Mouse (Mus musculus): ENCODE results near the gene Gm2663. TPM values are rescaled to one million over a fixed set of nuclear protein-coding genes. Genes with fewer than 3 reads are reported as not detected.
"Not testable (repeated sequence)": the region's sequence is repeated elsewhere in the genome, so short reads cannot be mapped to it uniquely, and the experiment has no call there.

Gm2663 gene
- polyA plus RNA-seq, 1 experiment from 2014 or later = not detected

DNA sequence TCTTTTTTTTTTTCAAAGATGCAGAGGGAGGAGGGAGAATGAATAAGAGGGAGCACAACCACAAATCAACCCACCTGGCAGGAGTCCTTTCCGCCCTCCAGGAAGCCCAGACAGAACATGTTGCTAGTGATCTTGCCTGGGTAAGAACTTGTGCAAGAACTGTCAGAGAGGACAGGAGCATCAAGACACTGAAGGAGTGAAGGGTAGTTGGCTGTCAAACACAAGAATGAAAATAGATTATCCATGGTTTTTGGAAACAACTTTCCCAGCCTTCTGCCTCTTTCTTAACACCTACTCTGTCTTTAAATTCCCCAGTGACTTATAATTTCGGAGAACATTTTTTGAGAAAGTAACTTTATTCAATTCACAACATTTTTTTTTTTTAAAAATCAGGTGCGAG lies 33.0 kb upstream of the Gm2663 start:
- 76% methylated on average over 3 of the region's 3 CpGs for WGBS
- DNase-seq (ENCODE audit: low spot score) (no peak), ATAC-seq (ENCODE audit: insufficient number of reproducible peaks, low FRiP score, low TSS enrichment, low read depth) (no peak)
- H3K27me3 ChIP-seq (ENCODE audit: control insufficient read depth, insufficient read depth, low read length) = no peaks in the 10 kb centered on the region
- H3K9me3 ChIP-seq (ENCODE audit: control insufficient read depth, low read length) = no peaks in the 10 kb centered on the region
- no peaks in the 10 kb centered on the region for H3K36me3 ChIP-seq (ENCODE audit: control insufficient read depth, insufficient read depth, low read length)
- no peak overlapping the region for H3K4me3 ChIP-seq (ENCODE audit: low read depth, low read length)
- no peak overlapping the region for H3K4me2 ChIP-seq (ENCODE audit: low read depth, severe bottlenecking)
- no peak overlapping the region for H3K9ac ChIP-seq (ENCODE audit: low read length)
- no peak overlapping the region for H3K27ac ChIP-seq (replicated peaks; ENCODE audit: low read depth, low read length)
- H3K4me1 ChIP-seq (ENCODE audit: control insufficient read depth, insufficient read depth, low read length) = no peaks in the 10 kb centered on the region

DNA sequence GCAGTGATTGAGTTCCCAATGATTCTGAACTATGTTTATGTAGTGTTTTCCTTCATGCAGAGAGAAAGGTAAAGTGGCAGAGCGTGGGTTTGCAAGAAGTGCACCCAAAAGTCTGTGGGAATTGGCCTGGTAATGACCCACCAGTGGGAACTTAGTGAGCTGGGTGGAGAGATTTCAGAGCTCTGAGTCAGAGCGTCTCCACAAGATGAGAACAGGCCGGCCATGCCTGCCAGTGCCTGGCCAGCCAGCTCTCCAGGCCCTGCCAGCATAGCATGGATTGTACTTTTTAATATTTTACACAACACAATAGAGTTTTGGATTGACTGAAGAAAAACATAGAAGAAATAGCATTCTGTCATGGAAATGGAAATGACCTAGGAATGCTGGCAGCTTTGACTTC lies 31.5 kb upstream of the Gm2663 start:
- DNase-seq (ENCODE audit: low spot score) = no peak
- H3K4me2 ChIP-seq (ENCODE audit: low read depth, severe bottlenecking) = no peak overlapping the region
- H3K27ac ChIP-seq (replicated peaks; ENCODE audit: low read depth, low read length) = no peak overlapping the region
- no peaks in the 10 kb centered on the region for H3K27me3 ChIP-seq (ENCODE audit: control insufficient read depth, insufficient read depth, low read length)
- H3K9ac ChIP-seq (ENCODE audit: low read length) = no peak overlapping the region
- no peaks in the 10 kb centered on the region for H3K36me3 ChIP-seq (ENCODE audit: control insufficient read depth, insufficient read depth, low read length)
- no peak overlapping the region for H3K4me3 ChIP-seq (ENCODE audit: low read depth, low read length)
- ATAC-seq (ENCODE audit: insufficient number of reproducible peaks, low FRiP score, low TSS enrichment, low read depth) = no peak
- no peaks in the 10 kb centered on the region for H3K4me1 ChIP-seq (ENCODE audit: control insufficient read depth, insufficient read depth, low read length)
- 86% methylated on average over 3 of the region's 3 CpGs for WGBS
- no peaks in the 10 kb centered on the region for H3K9me3 ChIP-seq (ENCODE audit: control insufficient read depth, low read length)

DNA sequence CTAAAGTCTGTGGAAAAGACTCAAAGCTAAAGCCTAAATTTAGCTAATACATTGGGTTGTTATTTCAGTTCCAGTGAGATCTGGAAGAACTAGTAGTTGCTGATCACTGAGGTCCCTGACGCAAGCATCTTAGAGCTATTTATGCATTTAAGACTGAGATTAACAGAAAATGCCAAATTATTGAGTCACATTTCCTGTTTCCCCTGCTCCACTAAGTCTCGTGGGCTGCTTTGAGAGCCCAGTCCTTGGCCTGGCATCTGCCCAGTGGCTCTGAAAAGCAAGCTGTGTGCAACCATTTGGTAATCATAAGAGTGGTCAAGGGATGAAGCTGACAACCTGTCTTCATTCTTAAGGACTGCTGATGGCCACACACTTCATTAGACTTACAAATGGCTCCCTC lies 27.8 kb upstream of the Gm2663 start:
- Histone ChIP-seq H3K9ac (ENCODE audit: low read length) (no peak overlapping the region), H3K9me3 (ENCODE audit: control insufficient read depth, low read length) (no peaks in the 10 kb centered on the region), H3K4me2 (ENCODE audit: low read depth, severe bottlenecking) (no peak overlapping the region), H3K4me3 (ENCODE audit: low read depth, low read length) (no peak overlapping the region), H3K4me1 (ENCODE audit: control insufficient read depth, insufficient read depth, low read length) (no peaks in the 10 kb centered on the region), H3K27ac (replicated peaks; ENCODE audit: low read depth, low read length) (no peak overlapping the region), H3K36me3 (ENCODE audit: control insufficient read depth, insufficient read depth, low read length) (no peaks in the 10 kb centered on the region), H3K27me3 (ENCODE audit: control insufficient read depth, insufficient read depth, low read length) (no peaks in the 10 kb centered on the region)
- 66% methylated on average over 2 of the region's 2 CpGs for WGBS
- ATAC-seq (ENCODE audit: insufficient number of reproducible peaks, low FRiP score, low TSS enrichment, low read depth) = no peak
- no peak for DNase-seq (ENCODE audit: low spot score)

DNA sequence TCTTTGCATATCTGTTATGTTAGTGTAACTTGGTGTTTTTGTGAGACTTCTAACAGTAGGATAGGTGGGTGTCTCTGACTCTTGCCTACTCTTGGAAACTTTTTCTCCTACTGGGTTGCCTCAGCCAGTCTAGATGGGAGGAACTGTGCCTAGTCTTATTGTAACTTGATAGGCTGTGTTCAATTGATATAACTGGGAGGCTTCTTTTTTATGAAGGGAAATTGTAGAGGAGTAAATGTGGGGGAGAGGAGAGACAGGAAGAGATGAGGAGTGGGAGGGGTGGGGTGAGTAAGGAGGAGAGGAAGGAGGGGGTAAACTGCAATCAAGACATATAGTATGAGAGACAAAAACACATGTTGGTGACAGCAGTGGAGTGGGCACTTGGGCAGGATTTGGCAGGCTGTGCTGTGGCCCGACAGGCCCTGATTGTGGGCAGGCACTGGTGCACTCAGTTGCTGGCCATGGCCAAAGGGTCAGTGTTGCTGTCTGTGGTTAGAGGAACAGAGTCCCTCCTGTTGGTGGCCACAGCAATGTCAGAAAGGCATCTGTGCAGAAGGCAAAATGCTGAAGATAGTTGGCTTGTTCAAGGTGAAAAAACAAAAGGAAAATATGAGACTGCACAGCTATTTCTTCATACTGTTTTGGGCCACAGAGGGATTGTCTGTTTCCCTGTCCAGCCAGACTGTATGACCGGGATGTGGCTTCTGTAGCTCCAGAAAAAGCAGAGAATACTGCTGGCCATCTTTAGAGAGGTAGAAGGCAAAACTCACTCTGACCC lies 26.8 kb upstream of the Gm2663 start:
- Histone ChIP-seq H3K36me3 (ENCODE audit: control insufficient read depth, insufficient read depth, low read length) (no peaks in the 10 kb centered on the region), H3K9me3 (ENCODE audit: control insufficient read depth, low read length) (no peaks in the 10 kb centered on the region), H3K4me3 (ENCODE audit: low read depth, low read length) (no peak overlapping the region), H3K4me2 (ENCODE audit: low read depth, severe bottlenecking) (no peak overlapping the region), H3K27me3 (ENCODE audit: control insufficient read depth, insufficient read depth, low read length) (no peaks in the 10 kb centered on the region), H3K27ac (replicated peaks; ENCODE audit: low read depth, low read length) (no peak overlapping the region), H3K4me1 (ENCODE audit: control insufficient read depth, insufficient read depth, low read length) (no peaks in the 10 kb centered on the region), H3K9ac (ENCODE audit: low read length) (no peak overlapping the region)
- DNase-seq (ENCODE audit: low spot score) (no peak), ATAC-seq (ENCODE audit: insufficient number of reproducible peaks, low FRiP score, low TSS enrichment, low read depth) (no peak)
- WGBS = 80% methylated on average over 2 of the region's 2 CpGs

DNA sequence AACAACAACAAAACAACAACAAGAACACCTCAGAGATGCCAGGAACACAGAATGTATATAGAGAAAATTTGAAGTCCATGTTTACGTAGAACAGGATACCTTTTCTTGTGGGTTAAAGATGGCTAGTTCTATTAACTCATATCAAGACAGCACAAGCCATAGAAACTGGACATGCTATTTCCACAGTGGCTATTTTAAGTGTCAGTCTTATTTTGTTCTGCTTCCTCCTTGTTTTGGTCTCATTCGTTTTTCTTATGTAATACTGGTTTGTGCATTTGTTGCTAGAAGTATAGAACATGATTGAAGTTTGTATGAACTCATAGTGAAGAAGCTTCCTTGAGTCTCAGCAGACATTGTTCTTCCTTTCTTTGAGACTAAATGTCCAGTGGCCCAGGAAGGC lies 19.9 kb upstream of the Gm2663 start:
- no peak for ATAC-seq (ENCODE audit: insufficient number of reproducible peaks, low FRiP score, low TSS enrichment, low read depth)
- 79% methylated on average over 2 of the region's 2 CpGs for WGBS
- H3K4me3 ChIP-seq (ENCODE audit: low read depth, low read length) = no peak overlapping the region
- no peaks in the 10 kb centered on the region for H3K9me3 ChIP-seq (ENCODE audit: control insufficient read depth, low read length)
- no peak for DNase-seq (ENCODE audit: low spot score)
- no peak overlapping the region for H3K27ac ChIP-seq (replicated peaks; ENCODE audit: low read depth, low read length)
- H3K4me1 ChIP-seq (ENCODE audit: control insufficient read depth, insufficient read depth, low read length) = no peaks in the 10 kb centered on the region
- no peak overlapping the region for H3K9ac ChIP-seq (ENCODE audit: low read length)
- no peak overlapping the region for H3K4me2 ChIP-seq (ENCODE audit: low read depth, severe bottlenecking)
- no peaks in the 10 kb centered on the region for H3K27me3 ChIP-seq (ENCODE audit: control insufficient read depth, insufficient read depth, low read length)
- H3K36me3 ChIP-seq (ENCODE audit: control insufficient read depth, insufficient read depth, low read length) = no peaks in the 10 kb centered on the region

DNA sequence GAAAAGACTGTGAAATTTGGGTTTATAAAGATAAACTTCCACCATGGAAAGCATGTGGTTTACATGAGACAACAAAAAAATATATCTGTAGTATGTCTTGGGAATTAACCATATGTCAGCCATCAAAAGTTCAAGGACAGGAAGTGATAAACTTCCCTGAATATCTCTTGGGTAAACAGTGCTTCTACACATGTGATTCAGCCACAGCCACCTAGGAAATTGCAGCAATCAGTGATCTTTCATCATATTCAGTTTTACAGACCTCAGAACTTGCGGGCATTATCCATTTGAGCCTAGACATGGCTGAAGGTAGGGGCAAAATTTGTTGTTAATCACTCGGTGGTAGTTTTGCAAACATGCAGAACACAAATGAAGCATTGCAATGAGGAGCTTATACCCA lies 19.4 kb upstream of the Gm2663 start:
- Histone ChIP-seq H3K4me1 (ENCODE audit: control insufficient read depth, insufficient read depth, low read length) (no peaks in the 10 kb centered on the region), H3K4me3 (ENCODE audit: low read depth, low read length) (no peak overlapping the region), H3K27me3 (ENCODE audit: control insufficient read depth, insufficient read depth, low read length) (no peaks in the 10 kb centered on the region), H3K9ac (ENCODE audit: low read length) (no peak overlapping the region), H3K4me2 (ENCODE audit: low read depth, severe bottlenecking) (no peak overlapping the region), H3K36me3 (ENCODE audit: control insufficient read depth, insufficient read depth, low read length) (no peaks in the 10 kb centered on the region), H3K9me3 (ENCODE audit: control insufficient read depth, low read length) (no peaks in the 10 kb centered on the region), H3K27ac (replicated peaks; ENCODE audit: low read depth, low read length) (no peak overlapping the region)
- no peak for ATAC-seq (ENCODE audit: insufficient number of reproducible peaks, low FRiP score, low TSS enrichment, low read depth)
- WGBS = 88% methylated on average over 2 of the region's 2 CpGs
- no peak for DNase-seq (ENCODE audit: low spot score)

DNA sequence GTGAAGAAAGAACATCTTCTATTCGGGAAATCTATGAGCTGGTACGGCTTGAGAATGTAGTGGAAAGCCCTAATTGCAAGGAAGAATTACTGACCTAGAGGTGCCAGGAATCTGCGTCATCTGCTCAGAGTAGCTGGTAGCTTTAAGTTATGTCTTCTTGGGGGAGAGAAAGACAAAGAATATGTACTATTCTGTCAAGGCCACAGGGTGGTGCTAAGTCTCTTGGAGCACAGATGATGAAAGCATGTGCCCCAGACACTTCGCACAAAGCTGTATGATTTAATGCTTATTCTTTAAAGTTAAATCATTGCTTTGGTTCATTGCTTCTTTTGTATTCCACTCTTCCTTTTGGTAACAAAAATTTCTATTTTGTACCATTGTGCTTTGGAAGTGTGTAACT lies 15.8 kb upstream of the Gm2663 start:
- no peak for ATAC-seq (ENCODE audit: insufficient number of reproducible peaks, low FRiP score, low TSS enrichment, low read depth)
- Histone ChIP-seq H3K4me1 (ENCODE audit: control insufficient read depth, insufficient read depth, low read length) (no peaks in the 10 kb centered on the region), H3K4me3 (ENCODE audit: low read depth, low read length) (no peak overlapping the region), H3K36me3 (ENCODE audit: control insufficient read depth, insufficient read depth, low read length) (no peaks in the 10 kb centered on the region), H3K9ac (ENCODE audit: low read length) (no peak overlapping the region), H3K4me2 (ENCODE audit: low read depth, severe bottlenecking) (no peak overlapping the region), H3K27ac (replicated peaks; ENCODE audit: low read depth, low read length) (no peak overlapping the region), H3K9me3 (ENCODE audit: control insufficient read depth, low read length) (no peaks in the 10 kb centered on the region), H3K27me3 (ENCODE audit: control insufficient read depth, insufficient read depth, low read length) (no peaks in the 10 kb centered on the region)
- WGBS = 83% methylated on average over 4 of the region's 4 CpGs
- DNase-seq (ENCODE audit: low spot score) = no peak

DNA sequence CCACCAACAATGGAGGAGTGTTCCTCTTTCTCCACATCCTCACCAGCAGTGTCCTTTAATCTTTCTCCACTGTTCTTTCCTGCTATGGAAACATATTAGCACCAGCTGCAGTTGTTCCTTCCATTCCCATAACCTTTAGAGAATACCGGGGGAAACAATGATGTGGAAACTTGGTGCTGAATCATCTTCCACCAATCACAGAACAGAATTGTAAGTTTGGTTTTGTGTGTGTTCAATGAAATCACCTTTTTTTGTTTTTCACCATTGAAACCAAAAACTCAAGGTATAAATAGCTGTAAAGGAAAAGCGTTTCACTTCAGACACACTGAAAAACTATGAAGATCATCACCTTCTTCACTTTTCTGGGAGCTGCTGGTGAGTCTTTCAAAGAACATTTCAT lies 34.8 kb downstream of the Gm2663 start, which contains the start of gene 1810009J06Rik:
Gene 1810009J06Rik, plus strand, starts transcription at position 301 of the 400 bp plus-strand sequence.
- H3K9ac ChIP-seq (ENCODE audit: low read length); H3K4me3 ChIP-seq (ENCODE audit: low read depth, low read length); H3K27me3 ChIP-seq (ENCODE audit: control insufficient read depth, insufficient read depth, low read length); H3K4me2 ChIP-seq (ENCODE audit: low read depth, severe bottlenecking); H3K36me3 ChIP-seq (ENCODE audit: control insufficient read depth, insufficient read depth, low read length); H3K9me3 ChIP-seq (ENCODE audit: control insufficient read depth, low read length); DNase-seq (ENCODE audit: low spot score); H3K4me1 ChIP-seq (ENCODE audit: control insufficient read depth, insufficient read depth, low read length); ATAC-seq (ENCODE audit: insufficient number of reproducible peaks, low FRiP score, low TSS enrichment, low read depth); H3K27ac ChIP-seq (replicated peaks; ENCODE audit: low read depth, low read length): not testable (repeated sequence)
- 96% methylated on average over 2 of the region's 2 CpGs for WGBS

DNA sequence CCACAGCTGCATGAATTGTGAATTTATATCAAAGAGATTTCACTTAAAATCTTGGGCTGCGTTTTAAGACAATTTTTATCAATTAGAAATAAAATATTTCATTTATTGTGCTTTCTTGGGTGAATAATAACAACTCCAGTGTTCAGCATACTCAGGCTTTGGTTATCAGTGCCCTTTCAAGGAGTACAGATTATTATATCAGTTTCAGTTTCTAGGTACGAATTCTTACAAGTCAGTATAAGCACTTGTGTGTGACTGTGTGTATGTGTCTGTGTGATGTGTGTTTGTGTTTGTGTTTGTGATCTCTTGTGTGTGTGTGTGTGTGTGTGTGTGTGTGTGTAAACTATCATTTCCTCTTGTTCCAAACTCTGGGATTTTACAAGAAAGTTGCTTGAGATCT lies 45.6 kb downstream of the Gm2663 start:
- H3K4me3 ChIP-seq (ENCODE audit: low read depth, low read length) = no peak overlapping the region
- no peak for ATAC-seq (ENCODE audit: insufficient number of reproducible peaks, low FRiP score, low TSS enrichment, low read depth)

More for the DNA sequence above, 45.6 kb downstream of the Gm2663 start:
- Histone ChIP-seq H3K36me3 (ENCODE audit: control insufficient read depth, insufficient read depth, low read length) (no peaks in the 10 kb centered on the region), H3K4me1 (ENCODE audit: control insufficient read depth, insufficient read depth, low read length) (no peaks in the 10 kb centered on the region), H3K27ac (replicated peaks; ENCODE audit: low read depth, low read length) (no peak overlapping the region), H3K27me3 (ENCODE audit: control insufficient read depth, insufficient read depth, low read length) (no peaks in the 10 kb centered on the region), H3K9me3 (ENCODE audit: control insufficient read depth, low read length) (no peaks in the 10 kb centered on the region), H3K9ac (ENCODE audit: low read length) (no peak overlapping the region), H3K4me2 (ENCODE audit: low read depth, severe bottlenecking) (no peak overlapping the region)
- DNase-seq (ENCODE audit: low spot score) = no peak
- 73% methylated on average over 2 of the region's 2 CpGs for WGBS

All from limb, embryonic 11.5 days (tissue).